Mouse (Mus musculus) lung, adult 18-20 months (tissue): ENCODE results near the gene Rora.

ENCODE experiments used
- DNase-seq, 2 experiments: peaks; one replicate each; pipeline ENCODE4 v3.0.0; 2022; ENCODE audit warnings: mixed read lengths in 2 of 2

Rora gene

DNA sequence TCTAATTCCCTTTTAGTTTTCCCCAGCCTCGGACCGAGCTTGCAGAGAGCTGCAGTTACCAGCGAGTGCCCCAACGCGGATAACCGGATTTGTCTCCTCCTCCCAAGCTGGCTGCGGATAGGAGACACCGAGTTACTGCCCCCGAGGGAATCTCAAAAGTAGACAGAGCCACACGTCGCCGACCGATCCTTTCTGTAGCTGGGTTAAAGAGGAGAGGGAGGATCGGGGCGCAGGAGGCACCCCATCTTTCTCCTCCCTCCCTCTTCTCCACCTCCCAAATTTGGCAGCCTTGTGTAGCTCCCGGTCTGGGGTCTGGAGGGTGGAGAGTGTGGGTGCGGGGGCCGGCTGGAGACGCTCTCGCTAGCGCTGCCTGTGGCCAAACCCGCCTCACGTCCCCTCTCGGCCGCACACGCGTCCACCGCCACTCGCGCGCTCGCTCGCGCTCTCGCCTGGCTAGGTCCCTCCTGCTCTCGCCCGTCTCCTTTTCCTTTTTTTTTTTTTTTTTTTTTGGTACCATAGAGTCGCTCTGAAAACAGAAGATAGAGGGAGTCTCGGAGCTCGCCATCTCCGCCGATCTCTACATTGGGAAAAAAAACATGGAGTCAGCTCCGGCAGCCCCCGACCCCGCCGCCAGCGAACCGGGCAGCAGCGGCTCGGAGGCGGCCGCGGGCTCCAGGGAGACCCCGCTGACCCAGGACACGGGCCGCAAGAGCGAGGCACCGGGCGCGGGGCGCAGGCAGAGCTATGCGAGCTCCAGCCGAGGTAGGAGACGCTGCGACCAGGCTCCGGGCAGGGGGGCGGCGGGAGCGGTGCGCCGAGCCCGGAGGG is at the start of gene Rora:
TSS of gene Rora (plus strand) at position 576 of the 828 bp plus-strand sequence.
- DNase-seq, result peak; percentile 7 to 23

DNA sequence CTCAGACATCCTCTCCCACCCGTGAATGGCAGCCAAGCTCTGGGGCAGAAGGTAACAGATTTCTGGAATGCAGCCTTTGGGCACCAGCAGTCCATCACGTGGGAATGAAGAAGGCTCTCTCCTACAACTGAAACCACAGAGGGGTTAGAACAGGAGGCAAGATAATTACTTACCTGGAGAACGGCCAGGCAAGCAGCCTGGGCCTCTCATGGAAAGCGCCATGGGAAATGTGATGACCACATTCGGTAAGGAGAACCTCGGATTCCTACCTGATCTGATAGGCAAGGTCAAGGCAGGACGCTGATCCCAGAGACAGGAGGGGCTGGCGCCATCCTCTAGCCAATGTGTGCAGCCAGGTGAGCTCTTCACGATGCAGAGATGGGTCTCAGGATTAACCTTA is 39.6 kb upstream of the Rora start:
- no peak for DNase-seq

DNA sequence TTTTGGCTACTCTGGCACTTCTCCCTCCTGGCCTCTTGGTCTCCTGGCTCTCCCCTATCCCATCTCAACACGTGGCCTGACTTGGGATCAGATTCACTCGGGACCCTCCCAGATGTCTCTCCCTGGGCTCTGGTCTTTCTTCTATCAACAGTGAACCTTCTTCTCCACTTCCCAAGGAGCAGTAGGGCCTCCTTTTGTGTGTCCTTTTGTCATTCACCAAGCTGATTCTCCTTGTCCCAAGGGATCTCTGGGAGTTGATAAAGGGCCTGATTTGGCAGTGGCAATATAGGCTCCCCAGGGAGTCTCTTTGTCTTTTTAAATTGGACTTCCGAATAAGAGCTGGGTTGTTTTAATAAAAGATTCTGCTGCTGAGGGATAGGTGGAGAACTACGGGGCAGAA is 36.5 kb upstream of the Rora start:
- DNase-seq, result no peak

DNA sequence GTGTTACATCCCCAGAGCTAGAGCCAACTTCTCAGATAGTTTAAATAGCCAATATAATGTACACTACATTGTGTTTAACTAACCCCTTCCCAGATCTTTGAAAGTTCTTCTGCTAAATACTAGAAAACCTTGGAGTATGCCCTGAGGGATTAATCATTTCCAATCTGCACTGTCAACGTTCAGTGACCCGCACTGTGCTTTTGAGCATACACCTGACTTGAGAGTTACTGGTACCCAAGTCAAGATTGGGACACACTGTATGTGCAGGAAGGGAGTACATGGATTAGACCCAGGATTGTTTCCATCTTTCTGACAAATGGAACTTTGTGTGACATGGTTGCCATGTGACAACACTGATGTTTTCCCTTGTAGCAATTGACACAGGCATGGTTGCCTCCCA is 33.5 kb upstream of the Rora start:
- no peak for DNase-seq

DNA sequence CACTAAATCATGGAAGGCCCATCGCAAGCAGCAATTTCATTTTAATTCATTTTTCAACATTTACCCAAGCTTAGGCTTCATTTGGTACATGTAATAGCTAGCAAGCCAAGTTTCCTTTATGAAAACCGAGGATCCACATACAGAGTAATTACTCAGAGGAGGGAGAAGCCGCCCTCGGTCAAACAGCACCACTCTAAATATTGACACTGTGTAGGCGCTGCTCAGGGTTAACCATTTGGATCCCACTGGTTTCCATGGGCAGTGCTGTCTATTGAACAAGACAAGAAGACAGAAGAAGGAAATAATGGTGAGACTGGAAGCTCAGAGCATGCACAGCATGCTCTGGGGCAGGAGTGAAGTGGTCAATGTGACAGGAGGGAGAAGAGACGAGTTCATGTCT is 33.1 kb upstream of the Rora start:
- no peak for DNase-seq

DNA sequence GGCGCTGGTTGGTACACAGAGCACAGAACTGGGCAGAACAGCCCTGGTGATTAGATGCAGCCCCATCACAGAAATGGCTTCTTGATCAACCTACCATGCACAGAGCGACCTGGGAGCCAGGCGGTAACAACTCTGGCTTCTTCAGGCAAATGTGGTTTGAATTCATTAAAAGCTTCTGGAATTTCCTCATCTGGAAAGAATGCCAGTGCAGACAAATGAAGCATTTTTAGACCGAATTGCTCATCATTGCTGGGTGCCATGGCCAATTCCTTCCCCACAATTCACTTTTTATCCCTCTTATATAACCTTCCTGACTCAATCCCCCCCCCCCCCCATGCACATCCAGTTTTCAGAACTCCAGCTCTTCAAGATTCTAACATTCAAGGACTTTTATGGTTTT is 28.6 kb upstream of the Rora start:
- no peak for DNase-seq

DNA sequence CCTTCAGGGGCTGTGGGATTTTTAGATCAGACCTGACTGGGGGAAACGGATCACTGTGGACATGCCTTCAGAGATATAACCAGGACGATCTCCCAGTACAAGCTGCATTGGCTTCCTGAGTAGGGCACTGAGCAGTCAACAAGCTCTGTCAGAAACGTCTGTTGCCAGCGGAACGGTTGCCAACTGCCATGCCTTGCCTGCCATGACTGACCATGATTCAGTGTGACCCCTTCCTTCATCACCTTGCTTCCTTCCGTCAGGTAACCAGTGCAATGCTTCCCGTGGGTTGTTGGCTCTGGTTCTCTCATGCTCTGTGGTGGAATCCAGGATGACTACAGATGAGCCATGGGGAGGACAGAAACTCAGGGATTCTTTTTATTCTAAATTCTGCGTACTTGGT is 16.3 kb upstream of the Rora start:
- no peak for DNase-seq

DNA sequence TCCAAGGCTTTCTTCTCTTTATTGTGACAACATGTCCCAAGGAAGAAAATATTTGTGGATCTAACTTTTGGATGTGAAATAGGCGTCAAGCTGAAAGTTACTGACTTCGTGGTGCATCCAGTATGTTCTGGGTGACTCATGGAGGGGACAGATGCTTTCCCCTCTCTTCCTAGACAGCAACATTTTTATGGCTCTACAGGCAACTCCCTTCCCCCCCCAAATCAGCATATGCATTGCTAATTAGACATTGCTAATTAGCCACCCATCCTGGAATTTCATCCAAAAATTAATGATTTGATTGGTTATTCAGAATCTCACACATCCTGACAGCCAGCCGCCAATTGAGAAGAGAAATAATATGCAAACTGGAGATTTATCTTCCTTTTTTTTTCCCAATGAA is 12.5 kb upstream of the Rora start:
- no peak for DNase-seq

DNA sequence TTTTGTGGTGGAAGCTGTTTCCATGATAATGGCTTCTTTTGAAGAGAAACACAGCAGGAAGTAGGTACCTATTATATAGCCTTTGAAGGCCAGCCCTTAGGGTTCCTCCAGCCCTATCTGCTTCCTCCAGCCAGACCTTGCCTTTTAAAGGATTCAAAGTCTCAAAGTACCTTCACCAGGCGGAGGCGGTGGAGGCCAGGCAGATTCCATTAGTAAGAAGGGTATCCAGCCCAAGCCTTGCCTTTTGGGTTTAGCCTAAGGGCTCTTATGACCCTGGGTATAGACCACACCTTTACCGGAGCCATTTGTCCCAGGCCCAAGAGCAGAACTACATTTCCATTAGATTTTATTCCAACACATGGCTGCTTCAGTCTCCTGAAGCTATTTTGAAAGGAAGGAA is 5.5 kb upstream of the Rora start:
- DNase-seq, result no peak

DNA sequence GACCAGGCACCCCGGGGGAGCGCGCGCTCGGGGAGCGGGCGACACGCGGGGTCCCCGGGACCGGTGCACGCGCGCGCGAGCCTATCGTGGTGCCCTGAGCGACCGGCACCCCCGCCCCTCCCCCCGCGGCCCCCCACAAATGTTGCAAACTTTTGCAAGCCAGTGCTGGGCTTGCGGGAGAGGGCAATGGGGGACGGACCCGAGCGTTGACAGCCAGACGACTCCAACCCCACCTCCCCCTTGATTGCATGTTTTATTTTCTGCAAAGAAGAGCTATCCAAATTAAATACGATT is 400 bp downstream of the Rora start:
- no peak for DNase-seq

DNA sequence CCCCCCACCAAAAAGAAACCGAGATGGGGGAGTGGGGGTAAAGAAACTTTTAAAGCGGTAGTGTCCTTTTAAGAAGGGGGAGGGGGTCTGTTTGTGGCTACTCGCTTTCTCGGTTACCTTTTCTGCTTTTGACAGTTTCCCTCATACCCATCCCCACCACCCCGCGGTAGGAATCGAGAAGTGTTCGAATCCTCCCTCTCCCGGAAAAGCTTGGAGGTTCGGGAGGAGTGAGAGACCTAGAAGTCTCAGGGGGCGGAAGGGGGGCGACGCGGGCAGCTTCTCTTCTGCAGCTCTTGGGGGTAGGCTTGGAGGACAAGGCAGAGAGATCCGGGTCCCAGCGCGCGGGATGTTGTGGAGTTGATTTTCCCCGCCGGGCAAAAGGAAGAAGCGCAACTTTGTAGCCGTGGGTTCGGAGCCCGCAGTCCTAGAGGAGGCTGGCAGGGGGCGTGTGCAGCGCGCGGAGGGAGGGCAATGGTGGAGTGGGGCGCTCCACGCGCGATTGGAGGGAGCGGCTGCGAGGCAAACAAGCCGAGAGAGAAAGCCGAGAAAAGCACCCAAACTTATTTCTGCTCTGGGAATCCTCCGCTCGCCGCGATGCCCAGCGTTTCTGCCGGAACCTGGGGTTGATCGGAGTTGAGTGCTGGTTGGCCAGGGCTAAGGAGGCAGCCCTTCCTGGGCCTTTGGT is 889 bp downstream of the Rora start:
- peak; percentile 3 to 10 for DNase-seq

DNA sequence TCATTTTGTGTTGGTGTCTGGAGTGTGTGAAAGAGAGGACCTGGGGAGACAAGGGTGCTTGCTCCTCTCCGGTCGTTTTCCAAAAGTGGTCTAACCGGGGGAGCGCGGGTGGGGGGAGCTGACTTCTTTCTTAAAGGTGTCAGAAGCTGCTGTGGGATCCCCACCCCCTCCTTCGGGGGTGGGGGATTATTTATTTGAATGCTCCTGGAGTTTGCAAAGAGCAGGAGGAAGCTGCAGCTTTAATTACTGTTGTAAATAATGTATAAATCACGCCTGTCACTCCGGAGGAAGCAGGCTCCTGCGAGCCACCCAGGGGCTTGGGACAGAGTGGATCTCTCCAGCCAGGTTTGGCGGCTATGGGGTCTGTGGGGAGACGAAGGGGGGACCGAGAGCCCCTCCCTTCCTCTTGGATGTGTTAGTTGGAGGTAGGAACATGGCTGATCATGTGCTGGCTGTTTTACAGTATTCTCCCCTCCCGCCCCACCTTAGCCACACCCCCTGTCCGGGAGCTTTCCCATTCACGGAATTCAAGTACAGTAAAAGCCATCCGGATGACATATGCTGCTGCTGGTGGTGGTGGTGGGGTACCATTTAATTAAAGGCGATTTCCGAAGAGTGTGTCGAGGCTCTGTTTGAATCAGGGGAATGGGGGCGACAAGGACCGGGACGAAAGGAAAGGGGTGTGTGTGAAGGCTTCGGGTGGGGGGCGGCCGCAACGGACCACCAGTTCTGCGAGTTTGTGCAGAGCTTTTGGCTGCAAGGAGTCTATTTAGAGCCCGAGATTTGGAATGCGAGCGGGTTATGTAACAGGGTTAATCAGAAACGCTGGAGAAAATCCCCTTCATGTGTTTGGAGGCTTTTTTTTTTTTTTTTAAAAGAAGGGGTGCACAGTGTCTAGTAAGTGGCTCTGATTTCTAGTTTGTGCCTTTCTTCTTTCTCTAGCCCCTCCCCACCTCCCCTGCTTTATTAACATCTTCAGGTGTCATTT is 1.7 kb downstream of the Rora start:
- DNase-seq, result peak; percentile 13 to 30

DNA sequence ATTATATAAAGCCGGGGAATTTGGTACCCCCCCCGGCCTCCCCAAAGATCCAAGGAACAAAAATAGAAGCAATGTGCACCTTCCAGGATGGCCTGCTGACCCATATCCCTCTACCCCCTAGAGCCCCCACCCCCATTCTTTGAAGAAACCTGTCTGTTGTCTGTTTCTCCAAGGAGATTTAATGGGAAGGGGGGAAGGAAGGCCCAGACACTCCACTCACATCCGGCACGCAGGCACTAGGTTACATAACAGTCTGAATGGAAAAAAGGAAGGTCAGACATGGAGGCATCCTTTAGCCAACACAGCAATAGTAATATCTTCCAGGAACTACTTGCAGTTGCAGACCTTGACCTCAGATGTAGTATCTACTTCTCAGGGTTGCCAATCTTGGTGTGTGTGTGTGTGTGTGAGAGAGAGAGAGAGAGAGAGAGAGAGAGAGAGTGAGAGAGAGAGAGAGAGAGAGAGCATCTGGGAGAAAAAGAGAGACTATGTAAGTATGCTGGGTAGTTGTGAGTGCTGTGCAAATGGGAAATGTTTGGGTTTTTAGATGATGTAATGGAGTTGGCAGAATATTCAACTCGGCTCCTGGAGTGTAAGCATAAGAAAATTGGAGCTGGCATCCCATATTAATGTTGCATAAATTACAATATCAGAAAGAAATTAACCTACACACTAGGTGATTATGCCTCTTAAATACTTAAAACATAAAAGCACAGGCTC is 2.6 kb downstream of the Rora start:
- DNase-seq, result peak in 1 of 2 experiments; percentile 3

DNA sequence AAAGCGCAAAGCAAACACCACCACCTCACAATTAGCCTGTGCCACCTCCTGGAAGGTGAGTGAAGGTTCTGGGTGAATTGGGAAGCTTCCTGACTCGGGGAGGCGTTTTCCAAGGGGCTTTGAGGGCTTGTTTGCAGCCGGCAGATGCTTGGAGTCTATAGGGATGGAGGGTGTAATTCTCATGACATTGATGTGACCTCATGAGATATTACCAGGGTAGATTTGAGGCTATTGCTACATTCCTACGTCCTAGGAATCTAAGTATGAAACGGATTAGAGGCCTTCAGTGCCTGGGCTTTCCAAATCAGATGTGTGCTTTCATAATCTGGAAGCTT is 3.2 kb downstream of the Rora start:
- no peak for DNase-seq

DNA sequence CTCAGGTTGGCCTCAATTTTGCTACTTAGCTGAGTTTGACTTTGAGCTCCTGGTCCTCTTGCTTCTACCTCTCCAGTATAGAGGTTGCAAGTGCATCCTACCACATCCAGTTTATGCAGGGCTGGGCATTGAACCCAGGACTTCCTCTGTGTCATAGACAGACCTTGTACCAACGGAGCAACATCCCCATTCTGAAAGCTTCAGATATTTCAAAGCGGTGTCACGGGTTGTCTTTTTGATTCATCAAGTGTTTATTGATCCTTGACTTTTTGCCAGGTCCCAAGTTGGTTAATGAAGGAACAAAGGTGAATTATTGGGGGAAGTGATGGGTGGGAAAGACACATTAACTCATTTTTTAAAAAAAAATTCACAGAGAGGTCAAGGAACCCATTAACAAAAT is 17.1 kb downstream of the Rora start:
- no peak for DNase-seq

DNA sequence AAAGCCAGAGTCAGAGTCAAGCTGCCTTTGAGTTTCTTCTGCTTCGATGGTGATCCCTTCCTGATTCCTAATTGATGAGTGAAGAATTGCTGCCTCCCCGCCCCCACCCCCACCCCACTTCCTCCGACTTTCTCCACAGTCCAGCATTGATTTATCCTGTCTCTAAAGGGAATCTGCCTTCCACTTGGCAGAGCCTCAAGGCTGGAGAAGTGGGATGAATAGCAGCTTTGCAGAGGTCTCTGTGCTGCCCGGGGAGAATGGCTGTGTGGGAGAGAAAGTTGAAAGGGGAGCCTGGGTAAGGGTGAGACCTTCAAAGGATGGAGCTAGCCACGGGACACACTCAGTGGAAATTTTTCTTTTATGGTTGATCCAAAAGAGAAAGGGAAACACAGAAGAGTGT is 18.9 kb downstream of the Rora start:
- DNase-seq, result no peak

DNA sequence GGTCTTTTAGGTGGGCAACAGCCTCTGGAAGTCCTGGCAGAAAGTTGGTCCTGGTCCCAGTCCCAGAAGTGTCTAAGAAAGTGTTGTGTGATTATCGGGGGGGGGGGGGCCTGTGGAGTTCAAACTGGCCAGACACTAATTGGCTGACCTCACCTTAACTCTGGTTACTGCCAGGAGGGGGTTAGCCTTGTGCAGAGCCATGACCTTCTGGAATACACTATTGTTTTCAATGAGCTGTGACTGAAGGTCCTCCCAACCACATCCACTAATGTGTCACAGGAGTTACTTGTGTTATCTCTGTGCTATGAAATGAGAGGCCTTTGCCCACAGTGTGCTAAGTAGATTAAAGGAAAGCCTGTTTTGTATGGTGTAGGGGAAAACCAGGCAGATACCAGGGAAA is 19.6 kb downstream of the Rora start:
- DNase-seq, result no peak

DNA sequence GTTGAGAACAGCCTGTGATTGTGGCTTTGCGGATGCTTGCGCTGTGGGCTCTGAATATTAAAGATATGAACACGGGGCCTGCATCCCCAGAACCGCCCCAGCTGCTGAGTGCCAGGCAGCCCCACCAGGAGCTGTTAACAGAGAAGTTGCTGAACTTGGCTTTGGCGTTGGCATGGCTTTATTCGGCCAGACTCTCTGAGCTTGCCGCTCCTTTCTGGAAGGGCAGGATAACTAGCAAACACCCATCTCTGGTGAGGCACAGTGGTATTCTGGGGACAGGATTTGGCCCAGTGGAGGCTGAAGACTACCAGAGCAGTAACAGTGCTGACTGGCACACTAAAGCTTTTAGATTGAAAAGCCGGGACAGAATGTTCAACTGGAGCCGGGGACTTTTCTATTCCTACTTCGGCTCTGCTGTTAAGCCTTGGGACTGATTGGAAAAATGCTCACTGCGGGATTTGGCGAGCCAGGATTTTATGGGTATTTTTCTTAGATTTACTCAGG is 26.3 kb downstream of the Rora start:
- no peak for DNase-seq

DNA sequence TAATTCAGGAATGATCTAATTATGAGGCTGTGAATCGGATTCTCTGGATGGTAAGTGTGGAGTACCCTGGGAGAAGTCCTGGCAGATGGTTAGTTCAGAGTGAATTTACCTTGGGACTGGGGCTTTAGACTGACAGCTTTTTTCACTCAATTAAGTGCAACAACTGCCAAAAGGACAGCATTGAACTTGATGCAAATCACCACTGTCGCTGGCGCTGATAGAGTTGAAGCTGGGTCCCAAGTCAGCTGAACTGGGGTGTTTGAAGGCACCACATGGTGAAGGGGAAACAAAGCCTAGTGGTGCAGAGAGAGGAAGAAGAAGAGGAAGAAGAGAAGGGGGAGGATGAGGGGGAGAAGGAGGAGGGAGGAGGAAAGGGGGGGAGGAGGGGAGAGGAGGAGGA is 30.4 kb downstream of the Rora start:
- DNase-seq, result no peak

DNA sequence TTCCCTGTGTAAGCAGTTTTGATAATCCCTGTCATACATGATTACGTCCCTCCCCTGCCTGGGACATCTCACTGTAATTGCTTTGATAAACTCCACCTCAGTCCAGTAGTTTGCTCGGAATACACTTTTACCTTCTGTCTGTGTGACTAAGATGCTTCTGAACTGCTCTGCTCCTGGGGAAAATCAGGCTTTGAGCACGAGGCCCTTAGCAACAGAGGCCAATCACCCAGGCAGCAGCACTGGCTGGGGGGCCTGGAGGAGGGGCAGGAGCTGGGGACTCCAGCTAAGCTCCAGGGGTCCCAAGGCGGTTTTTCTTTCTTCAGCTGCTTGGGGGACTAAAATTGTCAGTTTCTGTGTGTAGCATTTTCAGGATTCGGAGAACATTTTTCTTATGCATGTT is 32.0 kb downstream of the Rora start:
- no peak for DNase-seq

DNA sequence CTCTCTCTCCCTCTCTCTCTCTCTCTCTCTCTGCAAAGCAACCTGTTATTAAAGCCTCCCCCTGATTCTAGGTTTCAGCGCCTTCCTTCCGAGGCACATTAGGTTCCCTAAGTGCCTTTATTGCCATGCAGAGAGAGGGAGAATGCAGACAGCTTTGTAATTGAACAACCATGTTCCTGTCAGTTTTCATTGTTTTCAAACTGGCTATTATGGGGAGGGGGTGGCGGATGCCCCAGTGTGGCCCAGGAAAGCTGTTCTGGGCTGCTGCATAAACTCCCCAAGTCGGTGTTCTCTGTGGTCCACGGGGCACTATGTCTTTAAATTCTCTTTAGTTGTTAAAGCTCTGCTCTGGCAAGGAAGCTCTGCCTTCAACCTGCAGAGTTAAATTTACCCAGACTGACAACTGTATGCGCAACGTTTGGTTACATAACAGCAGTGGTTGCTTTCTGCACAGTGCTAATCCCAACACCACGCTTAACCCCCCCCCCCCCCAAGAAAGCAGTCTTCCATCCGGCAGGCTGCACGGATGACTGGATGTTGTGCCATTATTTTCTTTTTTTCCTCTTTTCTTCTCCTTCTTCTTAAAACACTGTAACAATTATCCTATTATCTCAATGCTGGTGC is 33.8 kb downstream of the Rora start:
- no peak for DNase-seq

DNA sequence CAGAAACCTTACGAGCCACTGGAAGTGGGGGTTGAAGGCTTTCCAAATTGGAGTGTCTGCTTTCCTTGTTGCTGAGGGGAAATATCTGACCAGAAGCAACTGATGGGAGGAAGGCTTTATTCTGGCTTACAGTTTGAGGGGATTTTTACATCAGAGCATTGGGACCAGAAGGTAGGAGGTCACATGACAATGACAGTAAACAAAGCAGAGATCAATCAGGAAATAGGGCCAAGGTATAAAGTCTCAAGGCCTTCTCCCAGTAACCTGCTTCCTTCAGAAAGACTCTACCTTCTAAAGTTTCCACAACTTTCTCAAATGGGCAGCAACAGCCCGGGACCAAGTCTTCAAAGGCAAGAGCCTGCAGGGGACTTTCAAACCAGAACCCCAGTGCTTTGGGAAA is 34.6 kb downstream of the Rora start:
- DNase-seq, result no peak
